Mouse (Mus musculus) spleen, postnatal 4 days (tissue): ENCODE measurements around the gene Nufip1.
"Not testable (repeated sequence)": the region's sequence is repeated elsewhere in the genome, so short reads cannot be mapped to it uniquely, and the experiment has no call there.

ENCODE experiments used
- DNase-seq, 2 experiments: peaks; one replicate each; pipeline ENCODE4 v3.0.0; 2022; ENCODE audit warnings: low spot score in 2 of 2

Gene Nufip1

DNA sequence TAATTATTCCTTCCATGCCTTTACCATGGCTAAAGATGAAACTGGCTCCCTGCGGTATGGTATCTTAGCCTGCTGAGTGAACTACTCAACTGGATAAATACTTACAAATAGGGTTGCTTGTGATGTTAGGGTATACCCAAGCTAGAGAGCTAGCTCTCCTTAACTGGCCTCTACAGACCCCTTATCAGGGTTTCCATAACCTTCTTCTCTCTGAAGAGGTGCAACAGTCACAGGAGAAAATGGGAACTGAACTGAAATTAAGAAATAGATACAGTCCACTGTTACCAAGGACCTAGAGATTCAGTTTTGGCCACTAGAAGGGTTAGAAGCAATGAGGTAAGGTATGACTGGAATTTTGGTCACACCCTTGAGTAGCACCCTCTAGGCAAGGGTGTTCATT lies 34.6 kb downstream of the Nufip1 start:
- no peak for DNase-seq

- no peak for DNase-seq
Observed at GRCm38 (mm10) chr14:76145868-76146267, 35.2 kb downstream of the Nufip1 start.

DNA sequence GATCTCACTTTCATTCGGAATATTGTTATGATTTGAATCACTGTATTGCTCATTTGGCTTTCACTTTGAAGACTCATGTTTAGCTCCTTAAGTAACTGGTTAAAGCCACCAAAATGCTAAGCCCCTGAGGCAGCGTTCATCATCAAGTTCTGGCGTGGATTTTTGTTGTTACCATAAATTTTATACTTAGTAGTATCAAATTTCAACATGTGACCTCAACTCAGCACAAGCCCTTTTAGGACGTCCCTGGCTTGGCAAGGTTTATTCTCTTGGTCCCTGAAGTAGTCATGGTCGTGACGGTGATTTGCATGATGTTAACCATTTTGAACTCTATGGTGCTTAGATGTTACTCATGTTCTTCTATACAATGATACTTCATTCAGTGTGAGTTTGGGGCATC lies 36.4 kb downstream of the Nufip1 start:
- DNase-seq: no peak

DNA sequence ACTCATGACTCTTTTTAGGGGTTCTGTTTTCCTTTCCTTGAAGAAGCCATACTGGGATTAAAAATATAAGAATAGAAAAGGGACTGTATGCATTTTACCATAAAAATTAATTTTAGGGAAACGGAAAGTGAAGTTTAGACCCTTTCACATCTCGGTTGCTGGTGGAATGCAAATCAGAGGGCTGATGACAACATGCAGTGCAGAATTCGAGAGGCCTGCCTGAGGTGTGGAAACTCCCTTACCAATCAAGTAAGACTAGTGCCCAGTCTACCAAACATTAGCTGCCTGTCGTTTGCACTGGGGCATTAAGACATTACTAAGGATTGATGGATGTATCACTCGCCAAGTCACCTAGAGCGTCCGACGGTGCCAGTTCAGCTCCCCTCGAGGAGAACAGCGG lies 37.6 kb downstream of the Nufip1 start:
- no peak for DNase-seq

DNA sequence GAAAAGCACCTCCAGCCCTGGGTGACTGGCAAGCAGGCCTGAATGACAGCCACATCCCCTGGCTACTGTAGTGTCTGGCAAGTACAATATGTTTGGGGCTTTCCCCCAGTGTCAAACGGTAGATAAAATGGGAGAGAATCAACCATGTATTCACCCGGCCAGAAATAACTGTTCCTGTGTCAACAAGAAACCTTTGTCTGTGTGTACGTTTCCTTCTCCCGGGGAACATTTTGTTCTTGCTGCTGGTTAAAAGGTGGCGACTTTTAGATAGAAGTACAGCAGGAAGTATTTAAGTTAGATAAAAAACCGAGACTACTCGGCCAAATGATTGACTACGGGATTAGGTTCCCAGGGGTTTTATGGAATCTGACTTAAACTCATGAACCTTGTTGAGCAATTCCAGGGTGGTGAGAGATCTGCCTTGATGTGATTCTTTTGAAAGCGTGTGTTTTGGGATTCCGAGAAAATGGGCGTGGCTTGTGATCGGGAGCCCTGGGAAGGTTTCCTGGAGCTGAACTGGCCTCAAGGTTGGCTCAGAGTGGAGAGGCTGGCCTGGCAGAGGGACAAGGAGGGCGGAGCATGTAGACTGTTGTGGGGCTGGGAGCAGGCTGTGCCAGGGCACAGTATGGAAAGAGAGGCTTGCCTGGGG lies 39.0 kb downstream of the Nufip1 start:
- DNase-seq: peak in 1 of 2 experiments; percentile 36

GRCm38 (mm10) chr14:76150499-76150898 lies 39.8 kb downstream of the Nufip1 start:
- no peak for DNase-seq

GRCm38 (mm10) chr14:76151011-76151410 lies 40.3 kb downstream of the Nufip1 start:
- DNase-seq: no peak

- DNase-seq: no peak
Observed at GRCm38 (mm10) chr14:76151820-76152161, 41.1 kb downstream of the Nufip1 start.

- peak; percentile 92 to 97 for DNase-seq
Observed at GRCm38 (mm10) chr14:76152162-76153002, 41.7 kb downstream of the Nufip1 start.

- DNase-seq: no peak
Observed at GRCm38 (mm10) chr14:76153003-76153675, 42.4 kb downstream of the Nufip1 start.

DNA sequence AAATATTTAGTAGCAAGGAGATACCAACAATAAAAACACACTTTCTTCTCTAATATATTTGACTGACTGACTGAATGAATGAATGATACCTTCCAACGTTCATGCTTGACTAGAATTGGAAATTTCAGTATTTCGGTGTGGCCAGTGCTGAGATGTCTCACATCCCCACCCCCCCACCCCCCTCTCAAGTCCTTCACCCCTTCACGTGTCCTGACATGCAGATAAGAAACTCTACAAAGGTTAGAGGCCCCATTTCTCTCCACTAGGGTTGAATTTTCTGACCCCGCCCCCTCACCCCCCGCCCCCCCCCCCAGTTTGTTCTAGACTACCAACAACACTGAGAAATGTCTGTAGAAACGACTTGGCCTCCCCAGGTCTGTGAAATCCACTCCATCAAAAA lies 43.1 kb downstream of the Nufip1 start:
- DNase-seq: no peak

DNA sequence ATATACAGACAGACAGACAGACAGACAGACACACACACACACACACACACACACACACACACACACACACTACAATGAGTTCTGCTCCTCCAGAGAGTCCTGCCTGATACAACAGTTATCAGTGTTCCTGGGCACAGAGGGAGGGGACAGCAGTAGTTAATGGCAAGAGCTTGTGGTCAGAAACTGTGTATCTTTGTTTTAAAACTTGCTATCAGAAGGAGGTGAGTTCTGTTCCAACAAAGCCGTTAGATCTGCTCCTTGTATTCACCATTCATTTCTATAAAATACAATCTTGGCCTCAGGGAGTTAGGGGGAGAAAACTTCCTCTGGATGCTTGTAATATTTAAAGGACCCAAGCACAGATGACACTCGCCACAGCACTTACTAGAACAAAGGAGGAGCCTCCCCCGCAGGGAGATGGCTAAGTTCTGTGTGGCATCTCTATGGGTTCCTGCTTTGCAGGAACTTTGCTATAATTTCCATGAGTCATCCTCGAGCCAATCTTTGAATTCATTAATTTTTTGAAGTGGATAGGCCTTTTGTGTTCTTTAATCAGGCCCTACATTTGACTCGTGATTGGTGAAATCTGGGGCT lies 47.6 kb downstream of the Nufip1 start:
- DNase-seq: no peak

DNA sequence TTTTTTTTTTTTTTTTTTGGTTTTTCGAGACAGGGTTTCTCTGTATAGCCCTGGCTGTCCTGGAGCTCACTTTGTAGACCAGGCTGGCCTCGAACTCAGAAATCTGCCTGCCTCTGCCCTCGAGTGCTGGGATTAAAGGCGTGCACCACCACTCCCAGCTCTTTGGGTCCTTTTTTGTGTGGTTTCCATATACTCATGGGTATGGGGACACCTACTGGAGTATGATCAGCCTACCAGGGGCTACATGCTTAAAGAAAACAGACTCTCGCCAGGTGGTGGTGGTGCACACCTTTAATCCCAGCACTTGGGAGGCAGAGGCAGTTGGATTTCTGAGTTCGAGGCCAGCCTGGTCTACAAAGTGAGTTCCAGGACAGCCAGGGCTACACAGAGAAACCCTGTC lies 49.9 kb downstream of the Nufip1 start:
- not testable (repeated sequence) for DNase-seq

GRCm38 (mm10) chr14:76164236-76164635 lies 53.5 kb downstream of the Nufip1 start:
- DNase-seq: no peak

DNA sequence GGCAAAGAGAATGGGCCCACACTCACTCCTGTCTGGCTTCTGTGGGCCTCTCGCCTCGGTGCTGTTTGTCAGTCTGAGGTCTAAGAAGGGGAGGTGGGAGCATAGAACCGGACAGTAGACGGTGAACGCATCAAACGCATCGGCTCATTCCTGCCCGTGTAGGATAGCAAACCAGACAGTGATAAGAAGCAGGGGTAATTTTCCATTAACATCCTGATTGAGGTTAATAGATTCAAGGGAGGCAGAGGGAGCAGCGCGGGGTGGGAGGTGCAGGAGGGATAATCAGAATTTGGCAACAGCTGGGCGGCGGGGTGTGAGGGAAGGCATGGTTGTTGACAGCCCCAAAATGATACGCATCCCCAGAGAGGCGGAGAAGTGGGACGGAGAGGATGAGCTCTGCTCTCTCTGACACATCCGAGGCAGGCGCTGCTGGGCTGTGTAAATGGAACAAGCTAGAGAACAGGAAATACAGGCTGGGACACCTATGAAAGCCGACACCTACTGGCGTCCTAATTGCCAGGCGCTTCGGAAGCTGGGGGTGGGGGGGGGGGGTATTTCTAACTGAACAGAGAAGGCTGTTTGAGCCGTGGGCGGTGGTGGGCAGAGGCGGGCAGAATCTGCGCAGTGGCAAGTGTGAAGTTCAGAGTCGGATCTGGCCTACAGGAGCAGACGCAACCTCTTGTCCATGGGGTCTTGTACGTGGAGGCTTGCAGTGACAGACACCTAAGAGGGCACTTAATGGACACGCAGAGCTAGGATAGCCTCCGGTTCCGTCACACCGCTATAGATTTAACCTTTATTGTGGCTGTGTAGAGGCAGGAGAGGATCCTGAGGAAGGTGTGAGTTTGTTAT lies 54.4 kb downstream of the Nufip1 start:
- DNase-seq: no peak

DNA sequence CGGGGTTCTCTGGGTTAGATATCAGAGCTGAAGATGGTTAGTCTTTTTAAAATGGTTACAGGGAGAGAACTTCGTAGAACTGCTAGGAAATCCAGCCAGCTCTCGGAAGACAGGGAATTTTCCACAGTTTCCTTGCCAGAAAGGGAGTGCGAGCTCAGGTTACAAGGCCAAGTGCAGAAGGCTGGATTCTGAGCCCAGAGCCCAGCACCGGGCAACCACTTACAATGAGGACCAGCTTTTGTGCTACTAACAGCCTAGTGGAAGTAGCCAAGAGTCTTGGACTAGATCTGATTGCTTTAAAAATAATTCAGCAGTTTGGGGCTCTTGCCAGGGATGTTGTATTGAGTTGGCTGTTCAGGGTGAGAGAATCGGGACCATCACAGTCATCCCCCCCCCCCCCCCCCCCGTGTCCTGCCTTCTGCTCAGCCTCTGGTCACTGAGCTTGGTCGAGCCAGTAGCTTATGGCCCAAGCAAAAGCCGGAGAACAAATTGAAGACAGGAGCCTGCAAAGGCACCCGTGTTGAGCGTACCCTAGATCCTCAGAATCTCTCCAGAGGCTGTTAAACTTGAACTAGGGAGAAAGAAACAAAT lies 59.3 kb downstream of the Nufip1 start:
- no peak for DNase-seq

GRCm38 (mm10) chr14:76171285-76171684 lies 60.6 kb downstream of the Nufip1 start:
- no peak for DNase-seq

GRCm38 (mm10) chr14:76174328-76174727 lies 63.6 kb downstream of the Nufip1 start:
- no peak for DNase-seq

DNA sequence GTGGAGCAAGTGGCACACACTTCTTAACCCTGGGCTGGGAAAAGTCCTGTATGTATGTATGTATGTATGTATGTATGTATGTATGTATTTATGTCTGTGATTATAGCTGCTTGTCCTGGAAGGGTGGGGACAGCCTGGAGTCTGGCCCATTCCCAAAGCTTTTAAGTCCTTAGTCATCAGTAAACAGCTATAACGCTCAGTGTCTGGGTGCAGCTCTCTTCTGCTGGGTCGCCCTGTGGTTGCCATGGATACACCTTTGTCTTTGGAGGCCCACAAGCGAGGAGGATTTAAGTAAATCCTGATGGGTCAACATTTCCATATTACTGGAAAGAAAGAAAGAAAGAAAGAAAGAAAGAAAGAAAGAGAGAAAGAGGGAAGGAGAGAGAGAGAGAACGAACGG lies 65.1 kb downstream of the Nufip1 start:
- DNase-seq: no peak

DNA sequence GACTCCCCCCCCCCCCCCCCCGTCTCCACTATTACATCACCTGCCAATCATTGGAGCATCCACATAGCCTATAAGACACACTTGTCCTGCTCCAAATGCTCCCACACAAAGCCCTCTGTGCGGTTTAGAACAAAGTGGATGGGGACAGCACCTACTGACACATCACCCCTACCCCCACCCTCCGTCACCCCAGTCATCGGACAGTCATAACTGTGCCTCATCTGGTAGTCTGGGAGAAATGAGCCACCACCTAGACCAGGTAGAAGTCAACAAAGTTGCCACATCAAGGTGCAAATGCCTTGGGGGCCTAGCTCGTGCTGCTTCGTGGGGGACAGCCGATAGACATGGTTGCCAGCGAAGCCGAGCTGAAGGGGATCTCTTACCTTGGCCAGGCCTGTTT lies 66.5 kb downstream of the Nufip1 start:
- DNase-seq: no peak

- no peak for DNase-seq
Observed at GRCm38 (mm10) chr14:76178447-76178846, 67.8 kb downstream of the Nufip1 start.
